15 mouse cellular contexts compared by ENCODE assay signal in genomic region chr7:119985279-119985912, GRCm38 (mm10).
DNase-seq lines count a peak whose midpoint lies in the region; ATAC-seq lines count a peak whose summit lies in the region.
"Had no signal": no experiment of that assay in that cellular context is flagged by ENCODE, and none has a peak within 500 bp of the region (broad histone marks: within the 10 kb centered on the region; RNA-seq: fewer than 3 reads in every experiment).

No protein-coding gene starts in this region.

- H3K36me3 ChIP-seq in neural tube, embryonic 15.5 days, result no peaks in the 10 kb centered on the region
- no peaks in the 10 kb centered on the region for H3K36me3 ChIP-seq in hindbrain, embryonic 10.5 days
- H3K36me3 ChIP-seq: embryonic facial prominence, embryonic 15.5 days; G1E; neural tube, embryonic 13.5 days had no signal

- no peak overlapping the region for H3K27ac ChIP-seq in neural tube, embryonic 15.5 days (replicated peaks)
- no peak overlapping the region for H3K27ac ChIP-seq in hindbrain, embryonic 10.5 days
- H3K27ac ChIP-seq: embryonic facial prominence, embryonic 15.5 days; neural tube, embryonic 13.5 days had no signal

- no peak overlapping the region for H3K4me3 ChIP-seq in neural tube, embryonic 15.5 days (replicated peaks)
- H3K4me3 ChIP-seq in hindbrain, embryonic 10.5 days, result no peak overlapping the region
- H3K4me3 ChIP-seq: embryonic facial prominence, embryonic 15.5 days; neural tube, embryonic 13.5 days had no signal

- H3K27me3 ChIP-seq in neural tube, embryonic 15.5 days (replicated peaks), result no peaks in the 10 kb centered on the region
- H3K27me3 ChIP-seq in hindbrain, embryonic 10.5 days (ENCODE audit: insufficient read depth, poor library complexity, severe bottlenecking), result no peaks in the 10 kb centered on the region
- H3K27me3 ChIP-seq: embryonic facial prominence, embryonic 15.5 days; neural tube, embryonic 13.5 days had no signal

- H3K9me3 ChIP-seq in neural tube, embryonic 15.5 days (replicated peaks), result no peaks in the 10 kb centered on the region
- no peaks in the 10 kb centered on the region for H3K9me3 ChIP-seq in hindbrain, embryonic 10.5 days
- H3K9me3 ChIP-seq: embryonic facial prominence, embryonic 15.5 days; G1E; neural tube, embryonic 13.5 days had no signal

- peak; percentile 9 for DNase-seq in cerebellum, adult 9-11 months
- DNase-seq in cerebellum, adult 8-10 months, result no peak
- peak; percentile 23 to 24 for DNase-seq in left cerebral cortex, postnatal 25 days (ENCODE audit: low spot score in 2 of 2)
- no peak for DNase-seq in left cerebral cortex, adult 11 months (ENCODE audit: low spot score)
- DNase-seq in gastrocnemius, postnatal 25 days, result peak; percentile 23
- DNase-seq in layer of hippocampus, postnatal 14 days (ENCODE audit: low spot score in 2 of 2), result peak; percentile 24 to 63
- DNase-seq in hindbrain, embryonic 10.5 days (ENCODE audit: low spot score), result no peak
- DNase-seq: kidney, postnatal 14 days; left cerebral cortex, postnatal 4 days; lung, adult 18-20 months had no signal

- H3K4me2 ChIP-seq in neural tube, embryonic 15.5 days, result no peak overlapping the region
- H3K4me2 ChIP-seq: embryonic facial prominence, embryonic 15.5 days; midbrain, embryonic 11.5 days; neural tube, embryonic 13.5 days had no signal

- no peaks in the 10 kb centered on the region for H3K4me1 ChIP-seq in neural tube, embryonic 15.5 days
- no peaks in the 10 kb centered on the region for H3K4me1 ChIP-seq in hindbrain, embryonic 10.5 days (replicated peaks)
- H3K4me1 ChIP-seq: embryonic facial prominence, embryonic 15.5 days; neural tube, embryonic 13.5 days had no signal

- H3K9ac ChIP-seq in neural tube, embryonic 15.5 days (replicated peaks), result no peak overlapping the region
- H3K9ac ChIP-seq: embryonic facial prominence, embryonic 15.5 days; neural tube, embryonic 13.5 days had no signal

- no peak for ATAC-seq in neural tube, embryonic 15.5 days (ENCODE audit: low FRiP score)

- 87% methylated on average over 3 of the region's 3 CpGs for WGBS in neural tube, embryonic 15.5 days
- WGBS in hindbrain, embryonic 10.5 days, result 86% methylated on average over 3 of the region's 3 CpGs

- intact Hi-C loops in left cerebral cortex, postnatal 25 days (cut with DNase I), result no loop called here

Comparison
In these comparisons a context has a peak if more than half of its experiments do, and no peak if none do; other contexts are left out.
1. DNase-seq: peak in cerebellum, adult 9-11 months (single experiment), left cerebral cortex, postnatal 25 days (2 of 2), gastrocnemius, postnatal 25 days (single experiment) and layer of hippocampus, postnatal 14 days (2 of 2); none in cerebellum, adult 8-10 months (single experiment), left cerebral cortex, adult 11 months (single experiment) and hindbrain, embryonic 10.5 days (single experiment).